Mouse (Mus musculus): Measurements from ENCODE around the gene Kcnh1. TPM values are rescaled to one million over a fixed set of nuclear protein-coding genes. Genes with fewer than 3 reads are reported as not detected.

Gene Kcnh1
- polyA plus RNA-seq, 1 experiment from 2014 or later: 0.35 TPM

DNA sequence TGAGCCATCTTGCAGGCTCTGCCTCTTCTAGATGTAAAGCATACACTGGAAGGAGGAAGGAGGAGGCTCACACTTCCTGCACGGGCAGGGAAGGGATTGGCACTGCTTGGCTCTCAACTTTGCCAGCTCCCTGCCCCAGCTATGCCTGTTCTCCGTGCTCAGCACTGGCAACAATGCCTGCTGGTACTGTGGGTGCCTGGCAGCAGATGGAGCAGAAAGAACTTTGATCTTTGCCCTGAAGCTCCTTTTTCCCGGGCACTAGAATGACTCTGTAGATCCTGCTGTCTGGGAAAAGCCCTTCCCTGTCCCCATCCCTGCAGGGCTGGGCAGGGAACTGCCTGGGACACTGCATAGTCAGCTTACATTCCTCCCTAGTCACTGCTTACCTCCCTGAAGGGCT is 225.2 kb downstream of the Kcnh1 start:
- H3K36me3 ChIP-seq (ENCODE audit: control insufficient read depth, insufficient read depth, low read length): no peaks in the 10 kb centered on the region
- no peak overlapping the region for H3K27ac ChIP-seq (ENCODE audit: low read length)
- H3K9ac ChIP-seq (replicated peaks; ENCODE audit: low read depth, low read length): no peak overlapping the region
- WGBS: 74% methylated on average over 3 of the region's 3 CpGs
- no peak overlapping the region for H3K4me3 ChIP-seq (ENCODE audit: low read depth, low read length)
- no peak for ATAC-seq (ENCODE audit: insufficient number of reproducible peaks, insufficient read depth, low FRiP score, low read depth)
- no peaks in the 10 kb centered on the region for H3K9me3 ChIP-seq (ENCODE audit: control insufficient read depth, low read depth, low read length)
- no peaks in the 10 kb centered on the region for H3K4me1 ChIP-seq (ENCODE audit: control insufficient read depth, insufficient read depth, low read length)
- H3K4me2 ChIP-seq (replicated peaks; ENCODE audit: low read depth, low read length): no peak overlapping the region
- no peaks in the 10 kb centered on the region for H3K27me3 ChIP-seq (ENCODE audit: control insufficient read depth, insufficient read depth, low read length)

DNA sequence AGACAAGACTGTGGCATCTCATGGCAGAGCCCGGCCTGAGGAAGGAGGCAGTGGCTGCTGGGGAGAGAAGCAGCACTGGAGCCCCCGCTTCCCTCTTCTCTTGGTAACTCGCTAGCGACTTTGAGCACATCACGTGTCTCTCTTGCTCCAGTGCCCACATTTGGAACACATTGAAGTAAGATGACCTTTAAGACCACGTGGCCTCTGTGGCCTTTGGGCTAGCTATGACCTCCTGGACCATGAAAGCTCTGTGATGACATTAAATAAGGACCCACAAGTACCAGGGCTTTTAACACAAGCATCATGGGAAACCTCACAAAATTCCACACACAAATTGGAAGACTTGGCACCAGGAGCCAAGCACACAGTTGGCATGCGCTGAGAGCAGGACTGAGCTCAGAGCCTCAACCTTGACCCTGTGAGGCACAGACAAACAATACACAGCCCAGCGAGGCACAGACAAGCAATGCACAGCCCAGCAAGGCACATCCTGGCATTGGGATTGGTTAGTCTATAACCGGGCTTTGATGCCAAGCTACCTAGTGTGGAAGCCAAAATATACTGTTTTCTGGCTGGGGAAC is 225.8 kb downstream of the Kcnh1 start:
- no peak overlapping the region for H3K9ac ChIP-seq (replicated peaks; ENCODE audit: low read depth, low read length)
- 81% methylated on average over 9 of the region's 9 CpGs for WGBS
- H3K9me3 ChIP-seq (ENCODE audit: control insufficient read depth, low read depth, low read length): no peaks in the 10 kb centered on the region
- no peak for ATAC-seq (ENCODE audit: insufficient number of reproducible peaks, insufficient read depth, low FRiP score, low read depth)
- no peaks in the 10 kb centered on the region for H3K27me3 ChIP-seq (ENCODE audit: control insufficient read depth, insufficient read depth, low read length)
- H3K27ac ChIP-seq (ENCODE audit: low read length): no peak overlapping the region
- H3K4me1 ChIP-seq (ENCODE audit: control insufficient read depth, insufficient read depth, low read length): no peaks in the 10 kb centered on the region
- H3K4me2 ChIP-seq (replicated peaks; ENCODE audit: low read depth, low read length): no peak overlapping the region
- no peaks in the 10 kb centered on the region for H3K36me3 ChIP-seq (ENCODE audit: control insufficient read depth, insufficient read depth, low read length)
- H3K4me3 ChIP-seq (ENCODE audit: low read depth, low read length): no peak overlapping the region

DNA sequence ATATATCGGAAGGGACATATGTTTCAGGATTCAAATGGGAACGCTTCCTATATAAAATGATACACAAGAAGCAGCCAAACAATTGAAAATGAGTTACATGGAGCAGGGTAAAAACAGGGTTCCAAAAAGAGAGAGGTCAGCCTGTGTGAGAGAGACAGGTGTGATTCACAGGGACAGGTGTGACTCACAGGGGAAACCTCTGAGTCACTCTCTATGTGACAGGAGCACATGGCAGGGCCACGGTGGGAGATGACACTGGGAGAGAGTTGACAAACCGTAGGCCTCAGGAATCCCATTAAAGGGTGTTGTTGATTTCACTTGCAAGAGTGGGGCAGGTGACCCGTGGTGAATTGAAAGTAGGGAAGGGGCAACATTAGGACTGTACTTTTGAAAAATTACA is 228.6 kb downstream of the Kcnh1 start:
- Histone ChIP-seq H3K27ac (ENCODE audit: low read length) (no peak overlapping the region), H3K4me3 (ENCODE audit: low read depth, low read length) (no peak overlapping the region), H3K36me3 (ENCODE audit: control insufficient read depth, insufficient read depth, low read length) (no peaks in the 10 kb centered on the region), H3K27me3 (ENCODE audit: control insufficient read depth, insufficient read depth, low read length) (no peaks in the 10 kb centered on the region), H3K4me1 (ENCODE audit: control insufficient read depth, insufficient read depth, low read length) (no peaks in the 10 kb centered on the region), H3K4me2 (replicated peaks; ENCODE audit: low read depth, low read length) (no peak overlapping the region), H3K9ac (replicated peaks; ENCODE audit: low read depth, low read length) (no peak overlapping the region), H3K9me3 (ENCODE audit: control insufficient read depth, low read depth, low read length) (no peaks in the 10 kb centered on the region)
- WGBS: 79% methylated on average over 5 of the region's 5 CpGs
- ATAC-seq (ENCODE audit: insufficient number of reproducible peaks, insufficient read depth, low FRiP score, low read depth): no peak

DNA sequence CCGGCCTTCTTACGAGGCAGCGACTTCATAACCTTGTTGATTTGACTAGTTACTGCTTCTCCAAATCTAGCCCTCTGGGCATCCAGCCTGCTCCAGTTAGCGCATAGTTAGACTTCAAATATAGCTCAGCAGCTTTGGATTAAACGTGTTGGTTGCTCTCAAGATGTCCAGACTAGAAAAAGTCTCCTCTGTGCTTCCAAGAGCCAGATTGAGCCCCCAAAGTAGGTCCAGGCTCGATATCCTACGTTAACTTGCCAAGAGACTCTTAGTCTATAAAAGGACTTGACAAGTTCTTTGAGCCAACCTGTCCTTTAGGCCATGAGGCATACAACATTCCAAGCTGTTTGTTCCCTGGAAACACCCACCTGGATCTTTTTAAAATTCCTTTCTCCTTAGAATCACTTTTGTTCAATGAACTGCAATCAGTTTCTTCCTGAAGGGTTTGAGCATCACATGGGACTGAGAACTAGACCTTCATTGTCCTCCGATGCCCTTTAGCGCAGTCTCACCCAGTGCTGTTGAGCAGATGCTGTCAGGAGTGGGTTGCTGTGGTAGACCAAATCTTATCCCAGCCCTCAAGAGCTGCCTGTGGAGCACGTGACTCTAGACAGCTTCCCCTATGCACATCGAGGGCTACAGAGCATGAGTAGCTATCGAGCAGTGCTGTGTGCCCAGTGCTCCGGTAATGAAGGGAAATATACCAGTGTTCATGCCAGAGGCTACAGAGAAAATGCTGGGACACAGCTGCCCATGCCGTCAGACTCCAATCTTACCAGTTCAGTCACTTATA is 231.0 kb downstream of the Kcnh1 start:
- no peak overlapping the region for H3K9ac ChIP-seq (replicated peaks; ENCODE audit: low read depth, low read length)
- H3K4me1 ChIP-seq (ENCODE audit: control insufficient read depth, insufficient read depth, low read length): no peaks in the 10 kb centered on the region
- no peak overlapping the region for H3K27ac ChIP-seq (ENCODE audit: low read length)
- H3K4me3 ChIP-seq (ENCODE audit: low read depth, low read length): no peak overlapping the region
- no peaks in the 10 kb centered on the region for H3K27me3 ChIP-seq (ENCODE audit: control insufficient read depth, insufficient read depth, low read length)
- no peak overlapping the region for H3K4me2 ChIP-seq (replicated peaks; ENCODE audit: low read depth, low read length)
- no peaks in the 10 kb centered on the region for H3K36me3 ChIP-seq (ENCODE audit: control insufficient read depth, insufficient read depth, low read length)
- ATAC-seq (ENCODE audit: insufficient number of reproducible peaks, insufficient read depth, low FRiP score, low read depth): no peak
- 90% methylated on average over 14 of the region's 14 CpGs for WGBS
- no peaks in the 10 kb centered on the region for H3K9me3 ChIP-seq (ENCODE audit: control insufficient read depth, low read depth, low read length)

DNA sequence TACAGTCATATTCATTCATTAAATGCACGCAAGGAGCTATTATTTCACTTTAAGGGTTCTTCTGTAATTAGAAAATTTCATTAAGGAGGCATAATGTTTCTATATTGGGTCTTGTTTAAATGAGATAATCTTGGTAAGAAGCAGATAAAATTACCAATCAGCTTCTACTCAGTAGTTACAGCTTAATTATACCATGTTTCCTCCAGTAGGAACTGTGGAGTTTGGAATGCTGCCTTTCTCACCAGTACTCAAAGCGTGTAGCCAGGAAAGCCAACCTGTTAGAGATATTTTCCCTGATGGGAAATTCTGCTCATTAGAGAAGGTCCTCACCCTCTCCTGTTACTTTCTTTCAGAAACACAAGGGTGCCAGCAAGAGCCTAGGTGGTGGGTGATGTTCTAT is 240.8 kb downstream of the Kcnh1 start:
- no peak for ATAC-seq (ENCODE audit: insufficient number of reproducible peaks, insufficient read depth, low FRiP score, low read depth)
- 89% methylated on average over 2 of the region's 2 CpGs for WGBS

GRCm38 (mm10) chr1:192435503-192435902 is 244.9 kb downstream of the Kcnh1 start:
- Histone ChIP-seq H3K4me1 (ENCODE audit: control insufficient read depth, insufficient read depth, low read length) (no peaks in the 10 kb centered on the region), H3K9ac (replicated peaks; ENCODE audit: low read depth, low read length) (no peak overlapping the region), H3K9me3 (ENCODE audit: control insufficient read depth, low read depth, low read length) (no peaks in the 10 kb centered on the region), H3K4me3 (ENCODE audit: low read depth, low read length) (no peak overlapping the region), H3K27ac (ENCODE audit: low read length) (no peak overlapping the region), H3K36me3 (ENCODE audit: control insufficient read depth, insufficient read depth, low read length) (no peaks in the 10 kb centered on the region), H3K27me3 (ENCODE audit: control insufficient read depth, insufficient read depth, low read length) (no peaks in the 10 kb centered on the region), H3K4me2 (replicated peaks; ENCODE audit: low read depth, low read length) (no peak overlapping the region)
- ATAC-seq (ENCODE audit: insufficient number of reproducible peaks, insufficient read depth, low FRiP score, low read depth): no peak
- WGBS: 69% methylated on average over 2 of the region's 2 CpGs

More for the DNA sequence above, 240.8 kb downstream of the Kcnh1 start:
- H3K4me3 ChIP-seq (ENCODE audit: low read depth, low read length): no peak overlapping the region
- no peak overlapping the region for H3K4me2 ChIP-seq (replicated peaks; ENCODE audit: low read depth, low read length)
- H3K9ac ChIP-seq (replicated peaks; ENCODE audit: low read depth, low read length): no peak overlapping the region
- no peaks in the 10 kb centered on the region for H3K4me1 ChIP-seq (ENCODE audit: control insufficient read depth, insufficient read depth, low read length)
- no peak overlapping the region for H3K27ac ChIP-seq (ENCODE audit: low read length)
- no peaks in the 10 kb centered on the region for H3K27me3 ChIP-seq (ENCODE audit: control insufficient read depth, insufficient read depth, low read length)
- H3K9me3 ChIP-seq (ENCODE audit: control insufficient read depth, low read depth, low read length): no peaks in the 10 kb centered on the region
- no peaks in the 10 kb centered on the region for H3K36me3 ChIP-seq (ENCODE audit: control insufficient read depth, insufficient read depth, low read length)

DNA sequence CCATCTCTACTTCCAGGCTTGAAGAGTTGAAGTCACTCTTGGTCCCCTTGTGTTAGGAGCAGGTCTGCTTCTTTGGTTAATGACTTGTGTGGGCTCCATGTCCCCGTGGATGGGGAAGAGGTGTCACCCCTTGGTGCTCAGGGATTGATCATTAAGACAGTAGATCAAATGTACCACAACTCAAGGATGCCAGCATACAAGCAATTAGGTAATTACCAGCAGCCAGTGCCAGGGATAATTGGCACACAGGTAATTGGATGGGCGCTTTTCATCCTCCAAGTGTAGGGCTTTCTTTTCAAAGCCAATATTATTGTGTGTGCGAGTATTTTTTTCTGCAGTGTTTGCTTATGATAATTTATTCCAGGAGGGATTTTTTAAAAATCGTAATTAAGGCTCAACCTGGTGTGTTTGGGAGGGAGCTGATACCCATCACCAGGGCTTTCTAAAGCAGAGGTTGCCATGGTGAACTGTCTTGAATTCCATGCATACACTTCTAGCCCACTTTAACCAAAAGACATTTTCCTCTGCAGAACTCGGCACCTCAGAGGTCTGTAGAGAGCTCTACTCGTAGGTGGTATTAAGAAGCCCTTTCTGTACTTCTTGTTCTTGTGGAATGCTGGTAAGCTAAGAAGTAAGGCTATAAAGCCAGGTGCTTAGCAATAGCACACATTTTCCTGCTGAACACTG is 248.7 kb downstream of the Kcnh1 start:
- no peak overlapping the region for H3K9ac ChIP-seq (replicated peaks; ENCODE audit: low read depth, low read length)

GRCm38 (mm10) chr1:192442772-192443445 is 252.3 kb downstream of the Kcnh1 start:
- Histone ChIP-seq H3K9ac (replicated peaks; ENCODE audit: low read depth, low read length) (no peak overlapping the region), H3K9me3 (ENCODE audit: control insufficient read depth, low read depth, low read length) (no peaks in the 10 kb centered on the region), H3K4me1 (ENCODE audit: control insufficient read depth, insufficient read depth, low read length) (no peaks in the 10 kb centered on the region), H3K27ac (ENCODE audit: low read length) (no peak overlapping the region), H3K4me2 (replicated peaks; ENCODE audit: low read depth, low read length) (no peak overlapping the region), H3K36me3 (ENCODE audit: control insufficient read depth, insufficient read depth, low read length) (no peaks in the 10 kb centered on the region), H3K4me3 (ENCODE audit: low read depth, low read length) (no peak overlapping the region), H3K27me3 (ENCODE audit: control insufficient read depth, insufficient read depth, low read length) (no peaks in the 10 kb centered on the region)
- no peak for ATAC-seq (ENCODE audit: insufficient number of reproducible peaks, insufficient read depth, low FRiP score, low read depth)
- WGBS: 87% methylated on average over 5 of the region's 5 CpGs

More for the DNA sequence above, 248.7 kb downstream of the Kcnh1 start:
- no peaks in the 10 kb centered on the region for H3K36me3 ChIP-seq (ENCODE audit: control insufficient read depth, insufficient read depth, low read length)
- no peaks in the 10 kb centered on the region for H3K27me3 ChIP-seq (ENCODE audit: control insufficient read depth, insufficient read depth, low read length)
- no peak for ATAC-seq (ENCODE audit: insufficient number of reproducible peaks, insufficient read depth, low FRiP score, low read depth)
- no peak overlapping the region for H3K4me3 ChIP-seq (ENCODE audit: low read depth, low read length)
- H3K27ac ChIP-seq (ENCODE audit: low read length): no peak overlapping the region
- no peak overlapping the region for H3K4me2 ChIP-seq (replicated peaks; ENCODE audit: low read depth, low read length)
- no peaks in the 10 kb centered on the region for H3K4me1 ChIP-seq (ENCODE audit: control insufficient read depth, insufficient read depth, low read length)
- H3K9me3 ChIP-seq (ENCODE audit: control insufficient read depth, low read depth, low read length): no peaks in the 10 kb centered on the region
- 69% methylated on average over 6 of the region's 6 CpGs for WGBS
